Mouse (Mus musculus) stomach, embryonic 14.5 days (tissue): Measurements from ENCODE around the gene Peli1. TPM values are rescaled to one million over a fixed set of nuclear protein-coding genes. Genes with fewer than 3 reads are reported as not detected.

Experiments
- polyA plus RNA-seq: library from polyadenylated mRNA; unstranded; fragments of >200 nt; fragmentation: Nextera tagmentation; extraction: Ambion mirVana; gene quantifications from 2 replicates; pipeline ENCODE4 v1.2.1, GENCODE M21; 2014

Gene Peli1
- polyA plus RNA-seq, 1 experiment from 2014 or later: 38.8 TPM

Other genes with a start within 250 kb of the Peli1 start
- gene Vps54, start 148.0 kb downstream of the Peli1 start, polyA plus RNA-seq: 17.0 and 17.1 TPM in 2 replicates